In genomic region chr2:63849486-63849885, GRCm38 (mm10) we compare ENCODE assay signal across 26 mouse cellular contexts.
A peak's percentile ranks its signal among the peaks of the same experiment; 100 is the strongest.
DNase-seq lines count a peak whose midpoint lies in the region; ATAC-seq lines count a peak whose summit lies in the region.
"Had no signal": no experiment of that assay in that cellular context is flagged by ENCODE, and none has a peak within 500 bp of the region (broad histone marks: within the 10 kb centered on the region; RNA-seq: fewer than 3 reads in every experiment).

No protein-coding gene starts in this region.

- no peak overlapping the region for H3K9ac ChIP-seq in hindbrain, embryonic 13.5 days
- H3K9ac ChIP-seq in hindbrain, embryonic 11.5 days (ENCODE audit: low read depth, low read length), result no peak overlapping the region
- H3K9ac ChIP-seq in lung, embryonic 15.5 days, result no peak overlapping the region
- no peak overlapping the region for H3K9ac ChIP-seq in midbrain, embryonic 13.5 days (replicated peaks)
- no peak overlapping the region for H3K9ac ChIP-seq in midbrain, embryonic 15.5 days
- H3K9ac ChIP-seq: forebrain, embryonic 12.5 days; forebrain, embryonic 15.5 days; heart, embryonic 12.5 days; heart, embryonic 15.5 days had no signal

- DNase-seq in hindbrain, embryonic 11.5 days (ENCODE audit: low spot score), result no peak
- DNase-seq in lung, postnatal 25 days (ENCODE audit: low spot score), result no peak
- DNase-seq: adrenal gland, postnatal 10 days; adrenal gland, postnatal 36 days; B cell, adult 2 months; cerebellum, adult 18-20 months; cerebellum, adult 9-10 months; cerebellum, postnatal 14 days; gastrocnemius, postnatal 25 days; heart, adult 18-20 months; heart, postnatal 10 days; heart, postnatal 36 days had no signal

- no peaks in the 10 kb centered on the region for H3K36me3 ChIP-seq in hindbrain, embryonic 13.5 days
- no peaks in the 10 kb centered on the region for H3K36me3 ChIP-seq in hindbrain, embryonic 11.5 days (ENCODE audit: control insufficient read depth, insufficient read depth, low read length)
- no peaks in the 10 kb centered on the region for H3K36me3 ChIP-seq in lung, embryonic 15.5 days
- no peaks in the 10 kb centered on the region for H3K36me3 ChIP-seq in midbrain, embryonic 13.5 days
- no peaks in the 10 kb centered on the region for H3K36me3 ChIP-seq in midbrain, embryonic 15.5 days (replicated peaks)
- H3K36me3 ChIP-seq: forebrain, embryonic 12.5 days; forebrain, embryonic 15.5 days; G1E; heart, embryonic 12.5 days; heart, embryonic 15.5 days; hindbrain, embryonic 10.5 days had no signal

- no peaks in the 10 kb centered on the region for H3K27me3 ChIP-seq in hindbrain, embryonic 13.5 days
- H3K27me3 ChIP-seq in hindbrain, embryonic 11.5 days (ENCODE audit: control insufficient read depth, insufficient read depth, low read length), result no peaks in the 10 kb centered on the region
- no peaks in the 10 kb centered on the region for H3K27me3 ChIP-seq in lung, embryonic 15.5 days
- no peaks in the 10 kb centered on the region for H3K27me3 ChIP-seq in midbrain, embryonic 13.5 days
- H3K27me3 ChIP-seq in midbrain, embryonic 15.5 days (replicated peaks), result no peaks in the 10 kb centered on the region
- H3K27me3 ChIP-seq: CH12.LX; heart, embryonic 12.5 days; heart, embryonic 15.5 days; Patski had no signal

- H3K4me3 ChIP-seq in hindbrain, embryonic 13.5 days, result no peak overlapping the region
- no peak overlapping the region for H3K4me3 ChIP-seq in hindbrain, embryonic 11.5 days (ENCODE audit: low read depth, low read length)
- no peak overlapping the region for H3K4me3 ChIP-seq in lung, embryonic 15.5 days
- no peak overlapping the region for H3K4me3 ChIP-seq in midbrain, embryonic 13.5 days (replicated peaks)
- no peak overlapping the region for H3K4me3 ChIP-seq in midbrain, embryonic 15.5 days
- H3K4me3 ChIP-seq: forebrain, embryonic 12.5 days; forebrain, embryonic 15.5 days; heart, embryonic 12.5 days; heart, embryonic 15.5 days; hindbrain, embryonic 10.5 days had no signal

- no peaks in the 10 kb centered on the region for H3K9me3 ChIP-seq in hindbrain, embryonic 13.5 days
- no peaks in the 10 kb centered on the region for H3K9me3 ChIP-seq in hindbrain, embryonic 11.5 days (ENCODE audit: control insufficient read depth, low read length)
- no peaks in the 10 kb centered on the region for H3K9me3 ChIP-seq in lung, embryonic 15.5 days
- H3K9me3 ChIP-seq in midbrain, embryonic 13.5 days, result no peaks in the 10 kb centered on the region
- no peaks in the 10 kb centered on the region for H3K9me3 ChIP-seq in midbrain, embryonic 15.5 days
- H3K9me3 ChIP-seq: forebrain, embryonic 12.5 days; forebrain, embryonic 15.5 days; heart, embryonic 12.5 days; heart, embryonic 15.5 days; hindbrain, embryonic 10.5 days had no signal

- no peak for ATAC-seq in hindbrain, embryonic 13.5 days (ENCODE audit: low FRiP score)
- no peak for ATAC-seq in hindbrain, embryonic 11.5 days (ENCODE audit: low FRiP score)
- peak; percentile 71; the same call in 1 of the 2 replicates for ATAC-seq in lung, embryonic 15.5 days (ENCODE audit: borderline replicate concordance, extremely low read depth, low FRiP score, low TSS enrichment)
- no peak for ATAC-seq in midbrain, embryonic 13.5 days
- no peak for ATAC-seq in midbrain, embryonic 15.5 days (replicated peaks)
- ATAC-seq: forebrain, embryonic 15.5 days; hindbrain, embryonic 16.5 days; inflammation-experienced regulatory T-cells, adult 6 months; Patski had no signal

- H3K27ac ChIP-seq in hindbrain, embryonic 13.5 days, result peak overlapping the region; percentile 45
- no peak overlapping the region for H3K27ac ChIP-seq in hindbrain, embryonic 11.5 days (ENCODE audit: low read depth, low read length)
- H3K27ac ChIP-seq in lung, embryonic 15.5 days, result no peak overlapping the region
- H3K27ac ChIP-seq in midbrain, embryonic 13.5 days, result 0 out of 2 replicates have a peak overlapping the region, but pooled peaks have one; percentile 14
- no peak overlapping the region for H3K27ac ChIP-seq in midbrain, embryonic 15.5 days
- H3K27ac ChIP-seq: forebrain, embryonic 12.5 days; forebrain, embryonic 15.5 days; heart, embryonic 15.5 days; hindbrain, embryonic 10.5 days had no signal

- WGBS in hindbrain, embryonic 13.5 days, result 66% methylated on average over 6 of the region's 6 CpGs
- 79% methylated on average over 6 of the region's 6 CpGs for WGBS in hindbrain, embryonic 11.5 days
- WGBS in lung, embryonic 15.5 days, result 46% methylated on average over 6 of the region's 6 CpGs
- 75% methylated on average over 6 of the region's 6 CpGs for WGBS in midbrain, embryonic 13.5 days
- WGBS in midbrain, embryonic 15.5 days, result 73% methylated on average over 6 of the region's 6 CpGs

- no peak overlapping the region for H3K4me2 ChIP-seq in hindbrain, embryonic 13.5 days
- no peak overlapping the region for H3K4me2 ChIP-seq in hindbrain, embryonic 11.5 days (replicated peaks; ENCODE audit: low read depth, low read length)
- no peak overlapping the region for H3K4me2 ChIP-seq in lung, embryonic 15.5 days
- H3K4me2 ChIP-seq in midbrain, embryonic 13.5 days (replicated peaks), result no peak overlapping the region
- no peak overlapping the region for H3K4me2 ChIP-seq in midbrain, embryonic 15.5 days
- H3K4me2 ChIP-seq: forebrain, embryonic 12.5 days; forebrain, embryonic 15.5 days; heart, embryonic 12.5 days; heart, embryonic 15.5 days had no signal

- peaks cover 22% of the 10 kb centered on the region for H3K4me1 ChIP-seq in hindbrain, embryonic 13.5 days (replicated peaks)
- no peaks in the 10 kb centered on the region for H3K4me1 ChIP-seq in hindbrain, embryonic 11.5 days (replicated peaks; ENCODE audit: control insufficient read depth, insufficient read depth, low read length)
- H3K4me1 ChIP-seq in lung, embryonic 15.5 days, result no peaks in the 10 kb centered on the region
- H3K4me1 ChIP-seq in midbrain, embryonic 13.5 days (replicated peaks), result peaks cover 20% of the 10 kb centered on the region
- H3K4me1 ChIP-seq in midbrain, embryonic 15.5 days, result peaks cover 5% of the 10 kb centered on the region; the same call in 1 of the 2 replicates

Comparison
In these comparisons a context has a peak if more than half of its experiments do, and no peak if none do; other contexts are left out.
1. H3K27ac ChIP-seq: peak in hindbrain, embryonic 13.5 days (single experiment) and midbrain, embryonic 13.5 days (single experiment); none in hindbrain, embryonic 11.5 days (single experiment), lung, embryonic 15.5 days (single experiment) and midbrain, embryonic 15.5 days (single experiment).